Mouse (Mus musculus) macrophage (primary cell): ENCODE data around the gene Fga. TPM values are rescaled to one million over a fixed set of nuclear protein-coding genes. Genes with fewer than 3 reads are reported as not detected.

Source experiments
- H3K27ac ChIP-seq: fragments of 350-480 bp; formaldehyde crosslinking; 2 replicates; pipeline ENCODE4 v1.9.0; 2021
- H3K36me3 ChIP-seq: fragments of 350-480 bp; formaldehyde crosslinking; 2 replicates; pipeline ENCODE4 v1.9.0; 2021; ENCODE audit errors: inconsistent target
- H3K4me3 ChIP-seq: fragments of 350-480 bp; formaldehyde crosslinking; 2 replicates; pipeline ENCODE4 v1.9.0; 2021; ENCODE audit errors: inconsistent target
- H3K79me2 ChIP-seq: fragments of 350-480 bp; formaldehyde crosslinking; 2 replicates; pipeline ENCODE4 v1.9.0; 2021; ENCODE audit errors: inconsistent target
- WGBS: methylation state at CpG from one replicate; pipeline ENCODE4 v1.1.7; 2026; ENCODE audit warnings: inconsistent platforms; ENCODE audit not compliant: missing documents; 5-methylcytosine and 5-hydroxymethylcytosine counted together
- polyA plus RNA-seq: library from polyadenylated mRNA; stranded (reverse); fragments of 250-400 nt; gene quantifications from 3 replicates; pipeline ENCODE4 v1.2.4, GENCODE M21; 2018; ENCODE audit warnings: inconsistent platforms

Gene Fga
- polyA plus RNA-seq, 1 experiment from 2014 or later, result not detected

DNA sequence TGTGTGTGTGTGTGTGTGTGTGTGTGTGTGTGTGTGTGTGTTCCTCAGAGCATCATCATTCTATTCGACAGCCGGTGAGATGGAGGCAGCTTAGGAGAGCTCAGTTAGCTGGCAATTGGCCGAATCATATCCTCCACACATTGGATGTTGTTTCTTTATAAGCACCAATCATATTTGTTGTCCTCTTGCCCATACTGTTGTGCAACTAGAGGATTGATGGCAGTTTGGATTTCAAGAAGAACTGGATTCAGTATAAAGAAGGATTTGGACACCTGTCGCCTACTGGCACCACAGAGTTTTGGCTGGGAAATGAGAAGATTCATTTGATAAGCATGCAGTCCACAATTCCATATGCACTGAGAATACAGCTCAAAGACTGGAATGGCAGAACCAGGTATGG is 14.7 kb upstream of the Fga start:
- WGBS, result 93% methylated on average over 4 of the region's 4 CpGs
- H3K36me3 ChIP-seq, result no peaks in the 10 kb centered on the region
- H3K27ac ChIP-seq, result no peak overlapping the region
- H3K79me2 ChIP-seq, result no peaks in the 10 kb centered on the region
- no peak overlapping the region for H3K4me3 ChIP-seq

DNA sequence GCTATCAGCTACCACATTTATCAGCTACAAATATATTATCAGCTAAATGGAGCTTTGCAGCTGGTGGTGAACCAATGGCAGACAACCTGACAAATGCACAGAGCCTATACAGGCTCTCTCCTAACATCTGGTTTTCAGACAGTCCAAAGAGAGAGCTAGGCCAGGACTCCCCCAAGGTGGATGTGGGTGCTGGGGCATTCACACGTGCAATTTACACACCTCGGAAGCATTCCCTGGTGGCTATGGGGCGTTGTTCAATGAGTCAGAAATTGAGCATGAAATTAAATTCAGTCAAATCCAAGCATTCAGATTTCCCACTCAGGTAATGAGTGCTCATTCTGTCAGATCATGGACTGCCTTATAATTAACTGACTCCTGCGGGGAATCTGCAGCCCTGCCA is 14.3 kb upstream of the Fga start:
- Histone ChIP-seq H3K79me2 (no peaks in the 10 kb centered on the region), H3K36me3 (no peaks in the 10 kb centered on the region), H3K4me3 (no peak overlapping the region), H3K27ac (no peak overlapping the region)
- WGBS, result 86% methylated on average over 4 of the region's 4 CpGs

DNA sequence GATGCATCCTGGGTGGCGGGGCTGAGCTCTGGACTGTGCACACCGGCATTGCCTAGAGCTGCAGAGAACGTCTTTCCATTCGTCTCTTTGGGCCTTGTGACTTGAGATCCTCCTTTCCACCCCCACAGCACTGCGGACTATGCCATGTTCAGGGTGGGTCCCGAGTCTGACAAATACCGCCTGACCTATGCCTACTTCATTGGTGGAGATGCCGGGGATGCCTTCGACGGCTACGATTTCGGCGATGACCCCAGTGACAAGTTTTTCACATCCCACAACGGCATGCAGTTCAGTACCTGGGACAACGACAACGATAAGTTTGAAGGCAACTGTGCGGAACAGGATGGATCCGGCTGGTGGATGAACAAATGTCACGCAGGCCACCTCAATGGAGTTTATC is 13.2 kb upstream of the Fga start:
- no peaks in the 10 kb centered on the region for H3K79me2 ChIP-seq

DNA sequence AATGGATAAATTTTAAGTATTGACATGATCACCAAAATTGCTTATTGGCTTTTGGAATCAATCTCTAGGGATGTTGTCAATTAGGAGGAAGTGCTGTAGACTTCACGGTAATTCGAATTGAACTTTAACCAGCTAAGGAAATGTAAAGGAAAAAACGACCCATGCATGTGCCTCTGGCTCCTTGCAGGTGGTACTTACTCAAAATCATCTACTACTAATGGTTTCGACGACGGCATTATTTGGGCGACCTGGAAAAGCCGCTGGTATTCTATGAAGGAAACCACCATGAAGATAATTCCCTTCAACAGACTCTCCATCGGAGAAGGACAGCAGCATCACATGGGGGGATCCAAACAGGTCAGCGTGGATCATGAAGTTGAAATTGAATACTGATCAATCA is 11.9 kb upstream of the Fga start:
- Histone ChIP-seq H3K27ac (no peak overlapping the region), H3K36me3 (no peaks in the 10 kb centered on the region), H3K4me3 (no peak overlapping the region), H3K79me2 (no peaks in the 10 kb centered on the region)
- 88% methylated on average over 10 of the region's 10 CpGs for WGBS

More for the DNA sequence above, 13.2 kb upstream of the Fga start:
- Histone ChIP-seq H3K27ac (no peak overlapping the region), H3K4me3 (no peak overlapping the region), H3K36me3 (no peaks in the 10 kb centered on the region)
- whole genome bisulfite sequencing, result 91% methylated on average over 19 of the region's 19 CpGs

DNA sequence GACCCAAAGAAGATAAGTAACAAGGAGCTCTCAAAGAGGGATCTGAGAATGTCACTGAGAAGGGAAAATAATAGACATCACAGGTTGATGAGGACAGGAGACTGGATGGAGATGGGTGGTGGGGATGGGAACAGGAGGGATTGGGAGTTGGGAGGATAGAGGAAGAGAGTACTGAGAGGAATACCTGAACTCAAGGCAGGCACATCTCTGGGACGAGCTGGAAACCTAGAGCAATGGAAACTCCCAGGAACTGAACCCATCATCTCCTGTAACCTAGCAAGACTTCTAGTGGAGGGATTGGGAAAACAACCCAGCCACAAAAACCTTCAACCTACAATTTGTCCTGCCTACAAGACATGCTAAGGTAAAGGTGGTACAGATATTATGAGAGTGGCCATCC is 9.6 kb upstream of the Fga start:
- 75% methylated on average over 1 of the region's 1 CpGs for WGBS
- no peak overlapping the region for H3K27ac ChIP-seq
- H3K36me3 ChIP-seq, result no peaks in the 10 kb centered on the region
- no peak overlapping the region for H3K4me3 ChIP-seq
- H3K79me2 ChIP-seq, result no peaks in the 10 kb centered on the region

DNA sequence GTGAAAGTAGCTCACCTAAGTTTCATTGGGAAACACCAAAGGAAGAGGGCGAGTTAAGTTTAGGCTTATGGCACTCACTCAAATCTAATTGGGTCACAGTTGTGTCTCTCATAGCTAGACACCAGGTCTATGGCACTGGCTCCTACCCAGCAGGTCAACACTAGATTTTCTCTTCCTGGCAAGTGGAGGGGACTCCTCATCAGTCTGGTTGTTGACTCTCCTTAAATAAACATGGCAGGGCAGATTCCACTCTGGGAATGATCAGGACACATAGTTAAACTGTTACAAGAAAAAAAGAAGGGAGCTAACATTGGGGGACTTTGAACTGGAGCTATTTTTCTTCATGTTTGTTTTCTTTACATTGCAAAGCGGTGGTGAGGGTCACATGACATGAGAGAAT is 5.5 kb upstream of the Fga start:
- Histone ChIP-seq H3K4me3 (no peak overlapping the region), H3K79me2 (no peaks in the 10 kb centered on the region), H3K27ac (no peak overlapping the region), H3K36me3 (no peaks in the 10 kb centered on the region)
- 96% methylated on average over 2 of the region's 2 CpGs for WGBS

DNA sequence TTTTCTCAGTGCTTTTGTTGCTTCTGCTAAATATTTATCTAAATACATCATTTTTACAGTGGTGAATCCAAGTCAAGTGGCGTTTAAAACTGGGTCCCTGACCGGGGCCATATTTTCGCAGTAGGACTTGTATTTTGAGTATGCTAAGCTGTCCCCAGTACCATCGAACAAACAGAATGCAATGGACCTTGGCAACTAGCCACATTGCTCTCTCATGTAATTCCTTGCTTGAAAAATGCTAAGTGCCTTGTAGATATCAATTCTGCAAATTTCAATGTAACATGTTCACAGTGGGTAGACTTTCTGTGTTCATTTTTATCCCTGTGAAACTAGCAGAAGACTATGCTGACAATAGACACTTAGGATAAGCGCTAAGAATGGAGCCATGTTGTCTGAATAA is 4.7 kb upstream of the Fga start:
- Histone ChIP-seq H3K27ac (no peak overlapping the region), H3K4me3 (no peak overlapping the region), H3K36me3 (no peaks in the 10 kb centered on the region), H3K79me2 (no peaks in the 10 kb centered on the region)
- 91% methylated on average over 5 of the region's 5 CpGs for WGBS

DNA sequence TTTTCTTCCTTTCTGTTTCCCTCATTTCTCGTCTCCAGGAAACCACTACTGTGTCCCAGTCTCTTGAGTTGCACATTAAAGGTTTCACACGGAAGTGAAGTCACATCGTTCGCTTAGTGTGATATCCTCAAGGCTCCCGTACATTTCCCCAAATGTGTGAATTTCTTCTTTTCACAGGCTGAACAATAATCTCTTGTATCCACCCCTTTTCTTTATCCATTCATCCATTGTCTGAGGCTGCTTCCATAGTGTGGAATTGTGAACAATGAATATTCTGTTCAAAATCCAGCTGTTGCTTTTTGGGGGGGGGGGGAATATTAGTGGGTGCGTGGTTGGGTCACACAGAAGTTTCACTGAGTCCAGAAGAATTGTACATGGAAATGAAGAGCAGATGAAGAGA is 840 bp upstream of the Fga start:
- H3K27ac ChIP-seq, result no peak overlapping the region
- H3K36me3 ChIP-seq, result no peaks in the 10 kb centered on the region
- H3K79me2 ChIP-seq, result no peaks in the 10 kb centered on the region
- H3K4me3 ChIP-seq, result no peak overlapping the region
- 86% methylated on average over 6 of the region's 6 CpGs for WGBS

DNA sequence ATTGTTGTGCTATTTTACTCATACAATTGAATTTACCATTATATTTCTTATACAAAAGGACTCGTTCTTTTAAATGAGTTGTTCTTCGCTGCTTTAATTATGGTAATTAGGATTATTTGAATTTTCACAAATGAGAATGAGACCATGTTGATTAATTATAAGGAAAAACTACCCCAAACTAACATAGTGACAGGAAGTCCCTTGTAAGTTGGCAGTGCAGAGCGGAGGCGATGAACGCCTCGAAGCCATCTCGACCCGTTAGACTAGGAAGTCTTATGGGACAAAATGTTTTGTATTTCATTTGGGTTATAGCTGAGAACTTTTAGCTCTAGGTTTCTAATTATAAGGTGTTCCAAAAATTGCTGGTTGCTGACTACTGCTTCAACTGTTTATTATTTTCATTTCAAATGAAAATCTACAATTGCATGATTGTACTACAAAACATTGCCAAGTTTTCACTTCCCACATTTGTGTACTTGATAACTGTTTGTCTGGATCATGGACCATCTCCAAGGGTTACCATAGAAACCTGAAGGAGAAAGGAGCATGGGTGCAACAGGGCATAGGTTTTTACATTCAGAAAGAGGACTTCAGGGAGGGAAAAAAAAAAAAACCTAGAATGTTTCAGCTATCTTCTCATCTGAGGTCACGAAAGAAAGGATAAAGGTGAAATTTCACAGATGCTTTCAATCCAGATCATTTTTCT is 1.8 kb downstream of the Fga start:
- H3K79me2 ChIP-seq, result no peaks in the 10 kb centered on the region
- no peak overlapping the region for H3K27ac ChIP-seq
- no peak overlapping the region for H3K4me3 ChIP-seq
- no peaks in the 10 kb centered on the region for H3K36me3 ChIP-seq
- 89% methylated on average over 9 of the region's 9 CpGs for WGBS

DNA sequence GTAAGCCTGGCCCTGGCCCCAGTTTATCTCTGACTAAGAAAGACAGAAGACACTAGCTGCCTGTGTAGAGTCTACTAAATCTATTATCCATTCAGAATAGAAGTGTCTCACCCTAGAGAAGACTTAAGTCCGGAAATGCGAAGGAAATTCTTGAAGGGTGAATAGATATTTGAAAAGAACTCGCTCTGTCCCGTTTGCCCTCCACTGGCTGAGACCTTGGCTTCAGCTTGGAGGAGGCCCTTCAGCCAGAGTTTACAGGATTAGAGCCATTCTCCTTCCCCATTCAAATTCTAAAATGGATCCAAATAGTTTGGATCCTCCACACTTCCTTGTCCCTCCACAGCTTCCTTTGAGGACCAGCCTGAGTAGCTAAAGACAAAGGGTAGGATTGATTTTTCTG is 4.5 kb downstream of the Fga start:
- WGBS, result 91% methylated on average over 4 of the region's 4 CpGs
- H3K27ac ChIP-seq, result no peak overlapping the region
- no peaks in the 10 kb centered on the region for H3K79me2 ChIP-seq
- H3K36me3 ChIP-seq, result no peaks in the 10 kb centered on the region
- no peak overlapping the region for H3K4me3 ChIP-seq

DNA sequence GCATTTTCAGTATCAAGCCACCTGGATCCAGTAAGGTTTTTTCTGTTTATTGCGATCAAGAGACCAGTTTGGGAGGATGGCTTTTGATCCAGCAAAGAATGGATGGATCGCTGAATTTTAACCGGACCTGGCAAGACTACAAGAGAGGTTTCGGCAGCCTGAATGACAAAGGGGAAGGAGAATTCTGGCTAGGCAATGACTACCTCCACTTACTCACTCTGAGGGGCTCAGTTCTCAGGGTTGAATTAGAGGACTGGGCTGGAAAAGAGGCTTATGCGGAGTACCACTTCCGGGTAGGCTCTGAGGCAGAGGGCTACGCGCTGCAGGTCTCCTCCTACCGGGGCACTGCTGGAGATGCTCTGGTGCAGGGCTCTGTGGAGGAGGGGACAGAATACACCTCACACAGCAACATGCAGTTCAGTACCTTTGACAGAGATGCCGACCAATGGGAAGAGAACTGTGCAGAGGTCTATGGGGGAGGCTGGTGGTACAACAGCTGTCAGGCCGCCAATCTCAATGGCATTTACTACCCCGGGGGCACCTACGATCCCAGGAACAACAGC is 7.0 kb downstream of the Fga start:
- H3K36me3 ChIP-seq, result no peaks in the 10 kb centered on the region
- H3K4me3 ChIP-seq, result no peak overlapping the region
- no peaks in the 10 kb centered on the region for H3K79me2 ChIP-seq
- no peak overlapping the region for H3K27ac ChIP-seq
- 60% methylated on average over 13 of the region's 13 CpGs for WGBS

DNA sequence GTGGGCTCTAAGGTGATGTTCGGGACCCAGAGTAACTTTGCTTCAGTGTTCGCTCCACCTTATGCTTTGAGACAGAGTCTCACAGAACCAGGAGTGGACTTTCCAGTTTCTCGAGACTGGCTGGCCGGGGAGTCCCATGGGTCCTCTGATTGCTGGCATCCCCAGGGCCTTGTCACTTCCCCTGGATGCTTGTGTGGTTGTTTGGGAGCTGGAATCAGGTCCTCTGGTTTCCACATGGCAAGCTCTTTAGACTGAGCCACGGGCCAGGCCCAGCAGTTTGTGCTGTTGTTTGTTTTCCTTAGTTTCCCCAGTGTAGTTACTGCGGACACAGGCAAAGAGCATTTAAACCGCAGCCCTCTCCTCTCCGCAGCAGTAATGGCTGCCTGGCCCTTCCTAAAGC is 7.9 kb downstream of the Fga start:
- 87% methylated on average over 8 of the region's 8 CpGs for WGBS
- no peaks in the 10 kb centered on the region for H3K79me2 ChIP-seq

DNA sequence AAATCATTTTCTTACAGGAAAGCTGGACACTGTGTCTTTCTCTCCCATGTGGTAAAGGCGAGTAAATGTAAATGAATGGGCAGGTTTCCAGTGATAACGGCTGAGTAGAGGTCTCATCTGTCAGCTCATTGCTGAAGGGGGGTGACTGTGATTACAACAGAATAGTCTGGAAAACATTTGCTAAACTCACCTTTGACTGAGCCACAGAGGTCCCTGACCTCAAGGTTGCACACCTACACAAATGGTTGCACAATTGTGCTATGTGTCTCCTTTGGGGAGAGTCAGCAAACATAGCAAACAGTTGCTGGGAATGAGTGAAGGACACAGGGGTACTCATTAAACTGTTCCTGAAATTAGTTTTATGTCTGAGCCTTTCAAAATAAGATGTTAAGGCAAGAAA is 13.0 kb downstream of the Fga start:
- no peaks in the 10 kb centered on the region for H3K79me2 ChIP-seq
- no peak overlapping the region for H3K4me3 ChIP-seq
- no peaks in the 10 kb centered on the region for H3K36me3 ChIP-seq
- no peak overlapping the region for H3K27ac ChIP-seq
- WGBS, result 79% methylated on average over 2 of the region's 2 CpGs

More for the DNA sequence above, 7.9 kb downstream of the Fga start:
- Histone ChIP-seq H3K4me3 (no peak overlapping the region), H3K27ac (no peak overlapping the region), H3K36me3 (no peaks in the 10 kb centered on the region)

DNA sequence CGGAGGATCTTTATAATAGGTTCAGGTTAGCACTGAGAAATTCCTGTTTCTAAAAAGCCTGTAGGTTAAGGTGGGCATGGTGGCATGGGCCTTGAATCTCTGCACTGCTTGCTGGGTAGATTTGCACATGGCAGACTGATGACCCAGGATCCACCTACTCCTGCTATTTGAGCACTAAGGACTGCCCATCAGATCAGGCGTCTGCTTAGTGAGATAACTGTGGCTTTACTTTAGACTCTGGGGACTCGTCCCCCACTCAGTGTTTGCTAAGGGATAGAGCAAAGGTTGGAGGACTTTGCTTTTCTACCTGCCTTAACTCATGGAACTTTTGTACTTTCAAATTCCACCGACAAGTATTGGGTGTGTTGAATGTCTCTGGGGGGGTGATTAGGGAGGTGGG is 13.8 kb downstream of the Fga start:
- Histone ChIP-seq H3K36me3 (no peaks in the 10 kb centered on the region), H3K4me3 (no peak overlapping the region), H3K27ac (no peak overlapping the region), H3K79me2 (no peaks in the 10 kb centered on the region)
- WGBS, result 90% methylated on average over 4 of the region's 4 CpGs

DNA sequence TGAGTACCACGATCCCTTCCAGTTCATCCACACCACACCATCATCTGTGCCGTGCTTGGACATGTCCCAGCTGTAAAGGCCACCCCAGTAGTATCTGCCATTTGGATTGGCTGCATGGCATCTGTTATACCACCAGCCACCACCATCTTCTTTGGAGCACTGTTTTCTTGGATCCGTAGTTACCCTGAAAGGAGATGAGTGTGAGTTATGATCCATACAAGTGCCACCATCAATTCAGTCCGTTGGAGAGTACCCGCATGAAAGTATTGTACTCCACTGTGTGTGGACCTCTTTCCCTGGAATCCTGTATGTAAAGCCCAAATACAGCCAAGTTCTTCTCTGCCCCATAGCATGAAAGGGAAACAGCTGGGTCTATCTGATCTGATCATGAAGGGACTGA is 16.6 kb downstream of the Fga start:
- Histone ChIP-seq H3K79me2 (no peaks in the 10 kb centered on the region), H3K36me3 (no peaks in the 10 kb centered on the region), H3K4me3 (no peak overlapping the region), H3K27ac (no peak overlapping the region)
- 84% methylated on average over 5 of the region's 5 CpGs for WGBS

DNA sequence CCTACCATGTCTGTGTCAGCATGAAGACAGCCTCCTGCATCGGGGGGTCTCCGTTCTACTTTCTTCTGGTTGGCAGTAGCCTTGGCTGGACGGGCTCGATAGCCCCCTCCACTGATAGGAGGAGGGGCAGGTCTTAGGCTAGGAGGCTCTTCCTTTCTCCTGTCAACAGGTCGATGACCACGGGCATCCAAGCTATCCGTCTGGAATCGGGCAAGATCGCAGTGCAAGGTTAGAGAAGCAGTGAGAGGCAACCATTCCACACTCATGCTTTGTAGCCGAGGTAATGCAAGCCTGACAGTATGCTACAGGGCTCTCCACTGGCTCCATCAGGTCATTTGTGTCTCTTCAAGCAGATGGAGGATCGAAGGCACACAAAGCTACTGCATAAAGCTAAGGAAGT is 20.8 kb downstream of the Fga start:
- Histone ChIP-seq H3K36me3 (no peaks in the 10 kb centered on the region), H3K27ac (no peak overlapping the region), H3K4me3 (no peak overlapping the region), H3K79me2 (no peaks in the 10 kb centered on the region)
- WGBS, result 89% methylated on average over 11 of the region's 11 CpGs
